Mouse (Mus musculus) liver, embryonic 13.5 days (tissue): ENCODE measurements around the gene Rpl28. TPM values are rescaled to one million over a fixed set of nuclear protein-coding genes. Genes with fewer than 3 reads are reported as not detected.
A peak's percentile ranks its signal among the peaks of the same experiment; 100 is the strongest.

Experiments
- ATAC-seq: fragments of 200-750 bp; cut with Nextera tagmentation; 2 replicates; pipeline ENCODE4 v1.8.0; 2017; ENCODE audit warnings: low read depth, mild to moderate bottlenecking, moderate number of reproducible peaks, moderate library complexity
- DNase-seq: peaks from one replicate; pipeline ENCODE4 v3.0.0; 2022
- H3K27ac ChIP-seq: fragments of 300-500 bp; sonication (generic); 2 replicates; pipeline ENCODE4 v1.5.1; 2015; ENCODE audit warnings: moderate library complexity, mild to moderate bottlenecking, inconsistent platforms
- H3K27me3 ChIP-seq: fragments of 300-500 bp; sonication (generic); 2 replicates; pipeline ENCODE4 v1.6.1; 2015; ENCODE audit warnings: mild to moderate bottlenecking, inconsistent platforms
- H3K36me3 ChIP-seq: fragments of 300-500 bp; sonication (generic); 2 replicates; pipeline ENCODE4 v1.6.1; 2015; ENCODE audit warnings: mild to moderate bottlenecking, inconsistent platforms
- H3K4me1 ChIP-seq: fragments of 300-500 bp; sonication (generic); replicated peaks from 2 replicates; pipeline ENCODE4 v1.6.1; 2015; ENCODE audit warnings: inconsistent platforms
- H3K4me2 ChIP-seq: fragments of 300-500 bp; sonication (generic); 2 replicates; pipeline ENCODE4 v1.6.1; 2015; ENCODE audit warnings: inconsistent platforms, mild to moderate bottlenecking, moderate library complexity
- H3K4me3 ChIP-seq: fragments of 300-500 bp; sonication (generic); replicated peaks from 2 replicates; pipeline ENCODE4 v1.5.1; 2015; ENCODE audit warnings: mild to moderate bottlenecking, inconsistent platforms
- H3K9ac ChIP-seq: fragments of 300-500 bp; sonication (generic); 2 replicates; pipeline ENCODE4 v1.6.1; 2015; ENCODE audit warnings: mild to moderate bottlenecking, inconsistent platforms
- H3K9me3 ChIP-seq: fragments of 300-500 bp; sonication (generic); replicated peaks from 2 replicates; pipeline ENCODE4 v1.6.1; 2016; ENCODE audit warnings: inconsistent platforms
- WGBS: fragments of 180-500 bp; shearing (Covaris S2); methylation state at CpG from one replicate; pipeline ENCODE4 v1.1.7; 2015; ENCODE audit not compliant: insufficient replicate concordance; 5-methylcytosine and 5-hydroxymethylcytosine counted together
- polyA plus RNA-seq: library from polyadenylated mRNA; unstranded; fragments of >200 nt; fragmentation: Nextera tagmentation; extraction: Ambion mirVana; gene quantifications from 2 replicates; pipeline ENCODE4 v1.2.1, GENCODE M21; 2015

The Rpl28 gene
- polyA plus RNA-seq = 242 and 279 TPM in 2 replicates

GRCm38 (mm10) chr7:4792278-4793212, at the start of gene Rpl28:
TSS of gene Rpl28 (plus strand) at chr7:4792874.
- DNase-seq = peak; percentile 92
- peak within 1 kb of the TSS; percentile 82 for H3K4me2 ChIP-seq
- H3K27me3 ChIP-seq = no peaks in the 10 kb centered on the region
- H3K9me3 ChIP-seq = no peaks in the 10 kb centered on the region
- H3K4me3 ChIP-seq = peak within 1 kb of the TSS; percentile 92
- peak within 1 kb of the TSS; percentile 95 for H3K27ac ChIP-seq
- peak within 1 kb of the TSS; percentile 96 for H3K9ac ChIP-seq
- 1% methylated on average over 54 of the region's 54 CpGs for WGBS
- H3K36me3 ChIP-seq = peaks cover 43% of the 10 kb centered on the region
- ATAC-seq = peak; percentile 89
- H3K4me1 ChIP-seq = peaks cover 58% of the 10 kb centered on the region

- H3K27ac ChIP-seq = peak overlapping the region; percentile 99
- H3K4me3 ChIP-seq = peak overlapping the region; percentile 89
- peaks cover 90% of the 10 kb centered on the region for H3K4me1 ChIP-seq
- H3K4me2 ChIP-seq = peak overlapping the region; percentile 96
- WGBS = 10% methylated on average over 2 of the region's 2 CpGs
- no peaks in the 10 kb centered on the region for H3K9me3 ChIP-seq
- peak overlapping the region; percentile 95 for H3K9ac ChIP-seq
- ATAC-seq = peak; percentile 3; the same call in 1 of the 2 replicates
- peak; percentile 51 for DNase-seq
- peaks cover 49% of the 10 kb centered on the region for H3K36me3 ChIP-seq
- no peaks in the 10 kb centered on the region for H3K27me3 ChIP-seq
These were observed 49.3 kb upstream of the Rpl28 start for GRCm38 (mm10) chr7:4743354-4743753.

- Histone ChIP-seq H3K4me1 (peaks cover 93% of the 10 kb centered on the region), H3K27ac (peak overlapping the region; percentile 99), H3K4me3 (0 out of 2 replicates have a peak overlapping the region, but pooled peaks have one; percentile 89), H3K4me2 (peak overlapping the region; percentile 96), H3K36me3 (peaks cover 57% of the 10 kb centered on the region), H3K9ac (peak overlapping the region; percentile 95), H3K27me3 (no peaks in the 10 kb centered on the region), H3K9me3 (no peaks in the 10 kb centered on the region)
- WGBS = 65% methylated on average over 6 of the region's 6 CpGs
- ATAC-seq = no peak
- DNase-seq = no peak
These were observed 47.8 kb upstream of the Rpl28 start for GRCm38 (mm10) chr7:4744886-4745285.

GRCm38 (mm10) chr7:4746326-4746980, 46.2 kb upstream of the Rpl28 start:
- H3K4me1 ChIP-seq = peaks cover 98% of the 10 kb centered on the region
- peak overlapping the region; percentile 35 for H3K4me3 ChIP-seq

GRCm38 (mm10) chr7:4747156-4747899, 45.3 kb upstream of the Rpl28 start:
- H3K9me3 ChIP-seq = no peaks in the 10 kb centered on the region
- H3K4me2 ChIP-seq = peak overlapping the region; percentile 96
- no peaks in the 10 kb centered on the region for H3K27me3 ChIP-seq
- H3K36me3 ChIP-seq = peaks cover 64% of the 10 kb centered on the region
- peaks cover 98% of the 10 kb centered on the region for H3K4me1 ChIP-seq
- peak overlapping the region; percentile 35 for H3K4me3 ChIP-seq
- peak overlapping the region; percentile 76 for H3K9ac ChIP-seq
- WGBS = 31% methylated on average over 9 of the region's 9 CpGs
- DNase-seq (peak; percentile 78), ATAC-seq (peak; percentile 77)
- peak overlapping the region; percentile 99 for H3K27ac ChIP-seq

More at GRCm38 (mm10) chr7:4746326-4746980, 46.2 kb upstream of the Rpl28 start:
- no peak for ATAC-seq
- WGBS = 85% methylated on average over 22 of the region's 22 CpGs
- peak overlapping the region; percentile 99 for H3K27ac ChIP-seq
- peak overlapping the region; percentile 76 for H3K9ac ChIP-seq
- H3K36me3 ChIP-seq = peaks cover 68% of the 10 kb centered on the region
- H3K9me3 ChIP-seq = no peaks in the 10 kb centered on the region
- H3K4me2 ChIP-seq = peak overlapping the region; percentile 96
- no peaks in the 10 kb centered on the region for H3K27me3 ChIP-seq
- DNase-seq = peak; percentile 9

- WGBS = 69% methylated on average over 4 of the region's 4 CpGs
- peak overlapping the region; percentile 99 for H3K27ac ChIP-seq
- peak overlapping the region; percentile 11; the same call in 1 of the 2 replicates for H3K4me3 ChIP-seq
- peaks cover 98% of the 10 kb centered on the region for H3K4me1 ChIP-seq
- peak overlapping the region; percentile 96 for H3K4me2 ChIP-seq
- no peaks in the 10 kb centered on the region for H3K27me3 ChIP-seq
- DNase-seq (no peak), ATAC-seq (no peak)
- peak overlapping the region; percentile 64 for H3K9ac ChIP-seq
- no peaks in the 10 kb centered on the region for H3K9me3 ChIP-seq
- H3K36me3 ChIP-seq = peaks cover 55% of the 10 kb centered on the region
These were observed 44.4 kb upstream of the Rpl28 start for GRCm38 (mm10) chr7:4748321-4748720.

- Histone ChIP-seq H3K27me3 (no peaks in the 10 kb centered on the region), H3K9me3 (no peaks in the 10 kb centered on the region), H3K4me1 (peaks cover 92% of the 10 kb centered on the region), H3K27ac (peak overlapping the region; percentile 99), H3K9ac (peak overlapping the region; percentile 64), H3K4me3 (no peak overlapping the region), H3K4me2 (peak overlapping the region; percentile 96), H3K36me3 (peaks cover 49% of the 10 kb centered on the region)
- WGBS = 44% methylated on average over 2 of the region's 2 CpGs
- DNase-seq (peak; percentile 59), ATAC-seq (peak; percentile 15)
These were observed 43.5 kb upstream of the Rpl28 start for GRCm38 (mm10) chr7:4749169-4749568.

- WGBS = 2% methylated on average over 30 of the region's 30 CpGs
- Histone ChIP-seq H3K36me3 (peaks cover 20% of the 10 kb centered on the region), H3K9me3 (no peaks in the 10 kb centered on the region), H3K9ac (peak overlapping the region; percentile 81), H3K4me3 (peak overlapping the region; percentile 71), H3K4me2 (peak overlapping the region; percentile 88), H3K27ac (peak overlapping the region; percentile 99), H3K4me1 (peaks cover 61% of the 10 kb centered on the region), H3K27me3 (no peaks in the 10 kb centered on the region)
- DNase-seq (peak; percentile 73), ATAC-seq (peak; percentile 73)
These were observed 40.5 kb upstream of the Rpl28 start for GRCm38 (mm10) chr7:4751971-4752820.

- Histone ChIP-seq H3K9ac (peak within 1 kb of the TSS; percentile 81), H3K36me3 (peaks cover 20% of the 10 kb centered on the region), H3K27ac (peak within 1 kb of the TSS; percentile 99), H3K27me3 (0 out of 2 replicates have a peak, but pooled peaks cover 2% of the 10 kb centered on the region), H3K4me2 (peak within 1 kb of the TSS; percentile 88), H3K4me3 (peak within 1 kb of the TSS; percentile 71), H3K4me1 (peaks cover 53% of the 10 kb centered on the region), H3K9me3 (no peaks in the 10 kb centered on the region)
- peak; percentile 82 for ATAC-seq
- WGBS = 3% methylated on average over 24 of the region's 24 CpGs
- peak; percentile 92 for DNase-seq
These were observed 39.7 kb upstream of the Rpl28 start, which contains the start of gene Cox6b2 for GRCm38 (mm10) chr7:4752821-4753570. TSS of gene Cox6b2 (minus strand) at chr7:4753094.
